In the genomic region with DNA sequence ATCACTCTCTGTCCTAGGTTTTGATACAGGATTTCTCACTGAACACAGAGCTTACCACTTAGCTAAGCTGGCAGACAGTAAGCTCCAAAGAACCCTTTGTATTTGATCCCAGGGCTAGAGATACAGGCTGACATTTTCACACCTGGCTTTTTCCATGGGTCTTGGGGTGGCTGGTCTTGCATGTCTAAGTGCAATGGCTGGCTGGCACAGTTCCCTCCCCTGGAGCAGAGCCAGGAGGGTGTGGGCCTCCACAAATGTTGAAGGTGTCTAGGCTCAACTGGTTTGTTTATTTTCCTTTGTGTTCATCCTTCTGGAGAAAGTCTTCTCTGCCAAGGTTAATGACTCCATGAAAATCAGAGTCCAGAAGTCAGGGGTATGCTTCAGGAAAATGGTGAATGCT, we compare ENCODE assay signal across 28 mouse cellular contexts.
DNase-seq lines count a peak whose midpoint lies in the region; ATAC-seq and TF ChIP-seq lines count a peak whose summit lies in the region.
"Had no signal": no experiment of that assay in that cellular context is flagged by ENCODE, and none has a peak within 500 bp of the region (broad histone marks: within the 10 kb centered on the region; RNA-seq: fewer than 3 reads in every experiment).

No protein-coding gene starts in this region.

- H3K4me2 ChIP-seq in stomach, postnatal 0 days (replicated peaks; ENCODE audit: low read depth), result no peak overlapping the region
- no peak overlapping the region for H3K4me2 ChIP-seq in intestine, postnatal 0 days (replicated peaks; ENCODE audit: low read depth)
- H3K4me2 ChIP-seq: embryonic facial prominence, embryonic 12.5 days; heart, embryonic 11.5 days; hindbrain, embryonic 12.5 days; intestine, embryonic 15.5 days; liver, embryonic 15.5 days; lung, embryonic 15.5 days; midbrain, embryonic 15.5 days; neural tube, embryonic 15.5 days had no signal

- no peak overlapping the region for H3K27ac ChIP-seq in stomach, postnatal 0 days (replicated peaks)
- no peak overlapping the region for H3K27ac ChIP-seq in intestine, postnatal 0 days (ENCODE audit: low read depth, low read length)
- H3K27ac ChIP-seq: embryonic facial prominence, embryonic 12.5 days; hindbrain, embryonic 12.5 days; hindbrain, postnatal 0 days; intestine, embryonic 15.5 days; left cerebral cortex, adult 2 months; liver, embryonic 15.5 days; lung, embryonic 15.5 days; midbrain, embryonic 10.5 days; midbrain, embryonic 15.5 days; neural tube, embryonic 15.5 days had no signal

- no peaks in the 10 kb centered on the region for H3K4me1 ChIP-seq in stomach, postnatal 0 days (replicated peaks; ENCODE audit: control insufficient read depth, insufficient read depth)
- H3K4me1 ChIP-seq in intestine, postnatal 0 days (replicated peaks; ENCODE audit: control insufficient read depth, insufficient read depth, low read length), result no peaks in the 10 kb centered on the region
- H3K4me1 ChIP-seq: embryonic facial prominence, embryonic 12.5 days; hindbrain, embryonic 12.5 days; intestine, embryonic 15.5 days; liver, embryonic 15.5 days; lung, embryonic 15.5 days; midbrain, embryonic 10.5 days; midbrain, embryonic 15.5 days; neural tube, embryonic 15.5 days had no signal

- no peaks in the 10 kb centered on the region for H3K27me3 ChIP-seq in stomach, postnatal 0 days (ENCODE audit: control insufficient read depth, insufficient read depth, low read length)
- H3K27me3 ChIP-seq in intestine, postnatal 0 days (replicated peaks; ENCODE audit: control insufficient read depth, insufficient read depth, low read length), result no peaks in the 10 kb centered on the region
- H3K27me3 ChIP-seq: embryonic facial prominence, embryonic 12.5 days; hindbrain, embryonic 12.5 days; intestine, embryonic 15.5 days; liver, embryonic 15.5 days; lung, embryonic 15.5 days; midbrain, embryonic 15.5 days; neural tube, embryonic 15.5 days had no signal

- no peaks in the 10 kb centered on the region for H3K36me3 ChIP-seq in stomach, postnatal 0 days (ENCODE audit: control insufficient read depth, insufficient read depth, low read length)
- H3K36me3 ChIP-seq in intestine, postnatal 0 days (ENCODE audit: control insufficient read depth, insufficient read depth), result no peaks in the 10 kb centered on the region
- H3K36me3 ChIP-seq: embryonic facial prominence, embryonic 12.5 days; hindbrain, embryonic 12.5 days; intestine, embryonic 15.5 days; liver, embryonic 15.5 days; lung, embryonic 15.5 days; midbrain, embryonic 10.5 days; midbrain, embryonic 15.5 days; neural tube, embryonic 15.5 days had no signal

- no peaks in the 10 kb centered on the region for H3K9me3 ChIP-seq in stomach, postnatal 0 days (ENCODE audit: control insufficient read depth, low read length)
- H3K9me3 ChIP-seq in intestine, postnatal 0 days (ENCODE audit: control insufficient read depth), result no peaks in the 10 kb centered on the region
- H3K9me3 ChIP-seq: embryonic facial prominence, embryonic 12.5 days; hindbrain, embryonic 12.5 days; intestine, embryonic 15.5 days; liver, embryonic 15.5 days; lung, embryonic 15.5 days; midbrain, embryonic 10.5 days; midbrain, embryonic 15.5 days; neural tube, embryonic 15.5 days had no signal

- H3K4me3 ChIP-seq in stomach, postnatal 0 days (ENCODE audit: low read depth, low read length), result no peak overlapping the region
- H3K4me3 ChIP-seq in intestine, postnatal 0 days (ENCODE audit: low read depth, low read length), result no peak overlapping the region
- H3K4me3 ChIP-seq: embryonic facial prominence, embryonic 12.5 days; hindbrain, embryonic 12.5 days; intestine, embryonic 15.5 days; left cerebral cortex, adult 2 months; liver, embryonic 15.5 days; lung, embryonic 15.5 days; midbrain, embryonic 10.5 days; midbrain, embryonic 15.5 days; neural tube, embryonic 15.5 days had no signal

- ATAC-seq in cerebellum, adult (ENCODE audit: insufficient number of reproducible peaks, low FRiP score, low TSS enrichment), result no peak
- ATAC-seq in stomach, postnatal 0 days (ENCODE audit: low FRiP score, low TSS enrichment), result no peak
- ATAC-seq in granulocyte monocyte progenitor cell, adult 5-6 weeks (replicated peaks; ENCODE audit: poor library complexity, severe bottlenecking), result no peak
- no peak for ATAC-seq in intestine, postnatal 0 days
- ATAC-seq: forebrain, embryonic 14.5 days; hindbrain, postnatal 0 days; intestine, embryonic 15.5 days; midbrain, embryonic 15.5 days had no signal

- no peak for TF ChIP-seq CTCF in stomach, postnatal 0 days (IDR thresholded peaks at IDR 0.05; ENCODE audit: low read depth)
- TF ChIP-seq CTCF in intestine, postnatal 0 days (IDR thresholded peaks at IDR 0.05; ENCODE audit: low read depth), result no peak

- DNase-seq in cerebellum, postnatal 14 days, result peak; percentile 1 to 17
- peak; percentile 2 for DNase-seq in right cerebral cortex, postnatal 4 days
- DNase-seq in right cerebral cortex, postnatal 14 days, result no peak
- peak; percentile 42 for DNase-seq in kidney, postnatal 10 days
- peak; percentile 12 for DNase-seq in stomach, postnatal 0 days (ENCODE audit: low spot score)
- DNase-seq: adrenal gland, postnatal 25 days; cerebellum, adult 18-20 months; gastrocnemius, postnatal 25 days; heart, adult 18-20 months; heart, postnatal 36 days; retina, postnatal 1 day; right cerebral cortex, postnatal 25 days; spleen, adult 18-20 months had no signal

- H3K9ac ChIP-seq in stomach, postnatal 0 days (ENCODE audit: low read length), result no peak overlapping the region
- H3K9ac ChIP-seq in intestine, postnatal 0 days (ENCODE audit: low read depth, low read length), result no peak overlapping the region
- H3K9ac ChIP-seq: embryonic facial prominence, embryonic 12.5 days; hindbrain, embryonic 12.5 days; intestine, embryonic 15.5 days; liver, embryonic 15.5 days; lung, embryonic 15.5 days; midbrain, embryonic 15.5 days; neural tube, embryonic 15.5 days had no signal

- no peak for TF ChIP-seq EP300 in stomach, postnatal 0 days (optimal IDR thresholded peaks at IDR 0.05)
